Mouse (Mus musculus): ENCODE data around the gene Ptprs.

DNA sequence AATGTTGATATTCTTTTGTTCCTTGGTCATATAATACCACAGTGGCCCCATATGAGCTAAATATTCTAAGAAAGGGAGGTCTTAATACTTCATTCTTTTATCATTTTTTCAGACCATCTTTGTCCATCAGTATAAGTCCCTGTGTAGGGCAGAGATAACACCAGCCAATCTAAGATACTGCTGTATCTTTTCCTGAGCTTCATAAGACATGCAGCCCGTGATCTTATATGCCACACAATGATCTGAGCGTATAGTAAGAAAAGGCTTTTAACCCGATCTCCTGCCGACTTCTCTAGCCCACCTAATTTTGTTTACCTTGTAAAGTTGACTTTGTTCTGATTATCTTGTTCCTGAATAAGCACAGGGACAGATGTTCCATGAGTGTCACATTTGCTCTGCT is 48.7 kb upstream of the Ptprs start:
- TF ChIP-seq CTCF (IDR thresholded peaks at IDR 0.05; ENCODE audit: extremely low read depth, insufficient read depth, insufficient read length, insufficient replicate concordance) (no peak), POLR2A (IDR thresholded peaks at IDR 0.05; ENCODE audit: low read depth, low read length) (no peak)

Data from spleen, adult 2 months (tissue).